Mouse (Mus musculus): ENCODE measurements around the gene Slc34a2.

Slc34a2 gene

GRCm38 (mm10) chr5:53118212-53118611, 80.3 kb downstream of the Slc34a2 start:
- TF ChIP-seq GATA4 (IDR thresholded peaks at IDR 0.05; ENCODE audit: insufficient replicate concordance, low read length): no peak

GRCm38 (mm10) chr5:53119689-53120088, 81.8 kb downstream of the Slc34a2 start:
- TF ChIP-seq GATA4 (IDR thresholded peaks at IDR 0.05; ENCODE audit: insufficient replicate concordance, low read length): no peak

All from liver, adult (tissue).